Mouse (Mus musculus): ENCODE measurements around the gene Tuba8. TPM values are rescaled to one million over a fixed set of nuclear protein-coding genes. Genes with fewer than 3 reads are reported as not detected.

Gene Tuba8
- polyA plus RNA-seq (2014; fragmentation: Nextera tagmentation; extraction: Ambion mirVana) = 0.18 TPM in 1 of 2 replicates, not detected in the other

- Histone ChIP-seq H3K9me3 (ENCODE audit: control insufficient read depth, low read length) (0 out of 2 replicates have a peak, but pooled peaks cover 3% of the 10 kb centered on the region), H3K4me3 (ENCODE audit: control insufficient read depth in 1 of 2, insufficient read depth in 1 of 2, low read depth in 1 of 2, low read length in 2 of 2) (peak within 1 kb of the TSS; percentile 44 to 49), H3K36me3 (ENCODE audit: control insufficient read depth, insufficient read depth, low read length) (no peaks in the 10 kb centered on the region), H3K4me1 (ENCODE audit: control insufficient read depth in 2 of 2, insufficient read depth in 2 of 2, low read length in 2 of 2) (peaks cover 8 to 16% of the 10 kb centered on the region in 2 experiments; a peak in 3 of 4 replicates), H3K27ac (replicated peaks in 1 of 2; ENCODE audit: control insufficient read depth in 1 of 2, insufficient read depth in 1 of 2, low read depth in 2 of 2, low read length in 2 of 2) (no peak within 1 kb of the TSS), H3K9ac (ENCODE audit: low read length) (peak within 1 kb of the TSS; percentile 48), H3K4me2 (ENCODE audit: low read length) (peak within 1 kb of the TSS; percentile 96), H3K27me3 (ENCODE audit: control insufficient read depth, insufficient read depth, low read length) (peaks cover 32% of the 10 kb centered on the region)
- peak; percentile 35; the same call in 1 of the 2 replicates for ATAC-seq (ENCODE audit: insufficient number of reproducible peaks, insufficient read depth, low FRiP score, low read depth)
- 5% methylated on average over 30 of the region's 30 CpGs for WGBS
These were observed at the start of gene Tuba8 for GRCm38 (mm10) chr6:121210149-121210925. Gene Tuba8 (plus strand): TSS chr6:121210696.

DNA sequence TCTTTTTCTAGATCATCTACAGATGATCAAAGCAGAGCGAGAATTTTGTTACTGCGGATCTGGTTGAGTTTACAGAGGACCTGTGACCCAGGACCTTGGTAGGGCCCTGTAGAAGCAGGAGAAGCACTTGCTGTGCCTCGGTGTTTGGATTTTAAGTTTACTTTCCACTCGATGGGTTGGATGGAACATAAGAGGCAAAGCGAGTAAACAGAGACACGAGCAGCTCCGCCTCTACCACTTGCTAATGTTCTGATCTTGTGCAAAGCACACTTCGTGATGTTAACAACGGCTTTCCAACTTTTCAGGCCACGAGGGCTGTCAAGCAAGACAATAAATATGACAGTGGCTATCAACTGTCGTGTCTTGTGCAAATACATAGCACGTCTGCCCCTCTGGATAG is 47.9 kb upstream of the Tuba8 start:
- ATAC-seq (ENCODE audit: insufficient number of reproducible peaks, insufficient read depth, low FRiP score, low read depth) = no peak
- 89% methylated on average over 12 of the region's 12 CpGs for WGBS
- H3K36me3 ChIP-seq (ENCODE audit: control insufficient read depth, insufficient read depth, low read length) = no peaks in the 10 kb centered on the region

DNA sequence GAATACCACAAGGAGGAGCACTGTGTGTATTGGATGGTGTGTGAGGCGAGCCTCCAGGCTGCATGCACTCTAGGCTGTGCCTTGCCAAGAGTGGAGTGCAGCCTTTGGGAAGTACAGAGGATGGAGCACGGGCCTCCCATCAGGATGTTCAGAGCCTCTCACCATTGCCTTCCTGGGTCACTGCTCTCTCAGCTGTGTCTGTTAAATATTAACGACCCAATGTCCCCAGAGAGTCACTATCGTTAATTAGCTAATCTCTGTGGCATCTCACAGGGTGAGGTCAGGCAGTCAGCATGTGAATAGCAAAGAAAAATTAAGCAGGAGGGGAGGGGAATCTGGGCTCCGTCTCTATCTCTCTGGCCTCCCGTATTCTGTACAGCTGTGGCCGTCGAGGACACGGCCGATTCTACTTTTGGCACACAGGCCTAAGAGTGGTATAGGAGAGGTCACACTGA is 44.4 kb upstream of the Tuba8 start:
- H3K4me2 ChIP-seq (ENCODE audit: low read length) = no peak overlapping the region
- H3K27me3 ChIP-seq (ENCODE audit: control insufficient read depth, insufficient read depth, low read length) = no peaks in the 10 kb centered on the region
- 35% methylated on average over 10 of the region's 10 CpGs for WGBS
- peaks cover 13 to 16% of the 10 kb centered on the region in 2 experiments for H3K4me1 ChIP-seq (ENCODE audit: control insufficient read depth in 2 of 2, insufficient read depth in 2 of 2, low read length in 2 of 2)
- no peak overlapping the region; the same call in 1 of the 2 replicates for H3K9ac ChIP-seq (ENCODE audit: low read length)
- no peak overlapping the region for H3K4me3 ChIP-seq (ENCODE audit: control insufficient read depth in 1 of 2, insufficient read depth in 1 of 2, low read depth in 1 of 2, low read length in 2 of 2)
- H3K9me3 ChIP-seq (ENCODE audit: control insufficient read depth, low read length) = no peaks in the 10 kb centered on the region
- no peak overlapping the region for H3K27ac ChIP-seq (replicated peaks in 1 of 2; ENCODE audit: control insufficient read depth in 1 of 2, insufficient read depth in 1 of 2, low read depth in 2 of 2, low read length in 2 of 2)
- ATAC-seq (ENCODE audit: insufficient number of reproducible peaks, insufficient read depth, low FRiP score, low read depth) = no peak
- H3K36me3 ChIP-seq (ENCODE audit: control insufficient read depth, insufficient read depth, low read length) = no peaks in the 10 kb centered on the region

More for the DNA sequence above, 47.9 kb upstream of the Tuba8 start:
- Histone ChIP-seq H3K4me3 (ENCODE audit: control insufficient read depth in 1 of 2, insufficient read depth in 1 of 2, low read depth in 1 of 2, low read length in 2 of 2) (no peak overlapping the region), H3K4me1 (ENCODE audit: control insufficient read depth in 2 of 2, insufficient read depth in 2 of 2, low read length in 2 of 2) (peaks cover 15 to 22% of the 10 kb centered on the region in 2 experiments), H3K27me3 (ENCODE audit: control insufficient read depth, insufficient read depth, low read length) (no peaks in the 10 kb centered on the region), H3K27ac (replicated peaks in 1 of 2; ENCODE audit: control insufficient read depth in 1 of 2, insufficient read depth in 1 of 2, low read depth in 2 of 2, low read length in 2 of 2) (no peak overlapping the region), H3K4me2 (ENCODE audit: low read length) (no peak overlapping the region), H3K9me3 (ENCODE audit: control insufficient read depth, low read length) (no peaks in the 10 kb centered on the region), H3K9ac (ENCODE audit: low read length) (no peak overlapping the region)

- WGBS = 77% methylated on average over 7 of the region's 7 CpGs
- no peak overlapping the region for H3K4me3 ChIP-seq (ENCODE audit: control insufficient read depth in 1 of 2, insufficient read depth in 1 of 2, low read depth in 1 of 2, low read length in 2 of 2)
- H3K4me2 ChIP-seq (ENCODE audit: low read length) = no peak overlapping the region
- H3K9me3 ChIP-seq (ENCODE audit: control insufficient read depth, low read length) = no peaks in the 10 kb centered on the region
- H3K36me3 ChIP-seq (ENCODE audit: control insufficient read depth, insufficient read depth, low read length) = no peaks in the 10 kb centered on the region
- peaks cover 14 to 23% of the 10 kb centered on the region in 2 experiments for H3K4me1 ChIP-seq (ENCODE audit: control insufficient read depth in 2 of 2, insufficient read depth in 2 of 2, low read length in 2 of 2)
- H3K27me3 ChIP-seq (ENCODE audit: control insufficient read depth, insufficient read depth, low read length) = no peaks in the 10 kb centered on the region
- ATAC-seq (ENCODE audit: insufficient number of reproducible peaks, insufficient read depth, low FRiP score, low read depth) = no peak
- no peak overlapping the region for H3K27ac ChIP-seq (replicated peaks in 1 of 2; ENCODE audit: control insufficient read depth in 1 of 2, insufficient read depth in 1 of 2, low read depth in 2 of 2, low read length in 2 of 2)
- no peak overlapping the region for H3K9ac ChIP-seq (ENCODE audit: low read length)
These were observed 43.0 kb upstream of the Tuba8 start for GRCm38 (mm10) chr6:121167381-121167975.

DNA sequence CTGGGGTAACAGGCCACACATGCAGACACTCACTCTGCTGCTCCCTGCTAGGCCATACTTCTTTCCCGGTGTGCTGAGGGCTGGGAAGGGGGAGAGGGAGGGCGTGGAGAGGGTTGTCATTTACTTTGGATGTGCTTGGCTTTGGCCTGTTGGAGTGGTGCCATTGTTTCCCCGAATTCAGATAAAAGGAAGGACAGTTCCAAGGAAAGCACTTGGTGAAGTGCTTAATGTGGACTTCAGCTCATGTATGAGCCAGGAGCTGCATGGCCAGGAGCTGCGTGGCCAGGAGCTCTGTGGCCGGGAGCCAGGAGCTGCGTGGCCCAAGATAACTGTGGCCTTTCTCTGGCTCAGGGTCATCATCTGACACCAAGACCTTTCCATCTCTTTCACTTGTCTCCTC is 39.4 kb upstream of the Tuba8 start:
- H3K4me2 ChIP-seq (ENCODE audit: low read length) = no peak overlapping the region
- no peak overlapping the region for H3K9ac ChIP-seq (ENCODE audit: low read length)
- WGBS = 34% methylated on average over 6 of the region's 6 CpGs
- no peak overlapping the region for H3K4me3 ChIP-seq (ENCODE audit: control insufficient read depth in 1 of 2, insufficient read depth in 1 of 2, low read depth in 1 of 2, low read length in 2 of 2)
- H3K4me1 ChIP-seq (ENCODE audit: control insufficient read depth in 2 of 2, insufficient read depth in 2 of 2, low read length in 2 of 2) = peaks cover 20 to 30% of the 10 kb centered on the region in 2 experiments
- H3K9me3 ChIP-seq (ENCODE audit: control insufficient read depth, low read length) = no peaks in the 10 kb centered on the region
- no peaks in the 10 kb centered on the region for H3K27me3 ChIP-seq (ENCODE audit: control insufficient read depth, insufficient read depth, low read length)
- H3K36me3 ChIP-seq (ENCODE audit: control insufficient read depth, insufficient read depth, low read length) = no peaks in the 10 kb centered on the region
- peak; percentile 13; the same call in 1 of the 2 replicates for ATAC-seq (ENCODE audit: insufficient number of reproducible peaks, insufficient read depth, low FRiP score, low read depth)
- H3K27ac ChIP-seq (replicated peaks in 1 of 2; ENCODE audit: control insufficient read depth in 1 of 2, insufficient read depth in 1 of 2, low read depth in 2 of 2, low read length in 2 of 2) = peak overlapping the region; percentile 11 to 52; a peak in 3 of 4 replicates

GRCm38 (mm10) chr6:121173471-121173870 is 37.0 kb upstream of the Tuba8 start:
- Histone ChIP-seq H3K9me3 (ENCODE audit: control insufficient read depth, low read length) (no peaks in the 10 kb centered on the region), H3K4me2 (ENCODE audit: low read length) (peak overlapping the region; percentile 55), H3K4me3 (ENCODE audit: control insufficient read depth in 1 of 2, insufficient read depth in 1 of 2, low read depth in 1 of 2, low read length in 2 of 2) (peak overlapping the region; percentile 11 to 27; a peak in 3 of 4 replicates), H3K9ac (ENCODE audit: low read length) (peak overlapping the region; percentile 68), H3K27ac (replicated peaks in 1 of 2; ENCODE audit: control insufficient read depth in 1 of 2, insufficient read depth in 1 of 2, low read depth in 2 of 2, low read length in 2 of 2) (peak overlapping the region; percentile 95 to 96), H3K4me1 (ENCODE audit: control insufficient read depth in 2 of 2, insufficient read depth in 2 of 2, low read length in 2 of 2) (peaks cover 24 to 28% of the 10 kb centered on the region in 2 experiments), H3K27me3 (ENCODE audit: control insufficient read depth, insufficient read depth, low read length) (no peaks in the 10 kb centered on the region), H3K36me3 (ENCODE audit: control insufficient read depth, insufficient read depth, low read length) (no peaks in the 10 kb centered on the region)
- WGBS = 11% methylated on average over 5 of the region's 5 CpGs
- peak; percentile 81 for ATAC-seq (ENCODE audit: insufficient number of reproducible peaks, insufficient read depth, low FRiP score, low read depth)

DNA sequence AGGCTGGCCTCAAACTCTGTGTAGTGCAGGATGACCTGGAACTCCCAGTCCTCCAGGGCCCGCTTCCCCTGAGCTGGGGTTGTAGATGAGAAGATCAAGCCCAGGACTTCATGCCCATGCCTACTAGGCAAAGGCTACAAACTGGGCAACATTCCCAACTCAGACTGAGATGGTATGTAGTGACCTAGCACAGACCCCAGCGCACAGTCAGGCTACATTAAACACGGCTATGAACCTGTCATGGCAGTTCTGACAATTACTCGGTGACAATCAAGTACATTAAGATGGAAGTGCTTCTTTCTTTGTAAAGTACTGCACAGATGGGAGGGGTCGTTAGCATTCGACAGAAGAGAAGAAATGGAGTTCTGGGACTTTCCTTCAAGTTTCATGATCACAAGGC is 35.7 kb upstream of the Tuba8 start:
- WGBS = 94% methylated on average over 6 of the region's 6 CpGs
- ATAC-seq (ENCODE audit: insufficient number of reproducible peaks, insufficient read depth, low FRiP score, low read depth) = no peak
- H3K4me2 ChIP-seq (ENCODE audit: low read length) = no peak overlapping the region
- no peaks in the 10 kb centered on the region for H3K27me3 ChIP-seq (ENCODE audit: control insufficient read depth, insufficient read depth, low read length)
- H3K9me3 ChIP-seq (ENCODE audit: control insufficient read depth, low read length) = no peaks in the 10 kb centered on the region
- H3K27ac ChIP-seq (replicated peaks in 1 of 2; ENCODE audit: control insufficient read depth in 1 of 2, insufficient read depth in 1 of 2, low read depth in 2 of 2, low read length in 2 of 2) = no peak overlapping the region
- peaks cover 24 to 31% of the 10 kb centered on the region in 2 experiments for H3K4me1 ChIP-seq (ENCODE audit: control insufficient read depth in 2 of 2, insufficient read depth in 2 of 2, low read length in 2 of 2)
- no peak overlapping the region for H3K9ac ChIP-seq (ENCODE audit: low read length)
- no peaks in the 10 kb centered on the region for H3K36me3 ChIP-seq (ENCODE audit: control insufficient read depth, insufficient read depth, low read length)
- no peak overlapping the region for H3K4me3 ChIP-seq (ENCODE audit: control insufficient read depth in 1 of 2, insufficient read depth in 1 of 2, low read depth in 1 of 2, low read length in 2 of 2)
